Mouse (Mus musculus): ENCODE data around the gene Smco3.

Gene Smco3

DNA sequence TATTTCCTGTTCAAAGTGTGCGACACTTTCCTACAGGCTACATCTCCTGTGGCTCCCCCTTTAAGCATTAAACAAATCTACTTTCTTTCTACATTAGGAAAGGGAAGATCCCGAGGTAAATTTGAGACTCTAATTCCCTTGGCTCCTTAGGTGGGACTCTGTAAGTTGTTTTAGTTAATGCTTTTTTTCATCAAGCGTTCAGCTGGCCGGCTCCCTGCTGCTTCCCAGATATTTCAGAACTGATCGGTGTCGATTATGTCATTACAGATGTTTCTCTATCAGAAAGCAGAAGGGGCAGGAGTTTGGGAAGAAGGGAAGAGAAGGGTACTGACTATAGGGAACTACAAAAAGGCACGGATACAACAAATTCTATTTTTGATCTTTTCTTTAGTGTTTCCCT lies 8.1 kb downstream of the Smco3 start:
- Histone ChIP-seq H3K27me3 (ENCODE audit: control insufficient read depth, insufficient read depth, low read length, poor library complexity, severe bottlenecking) (no peaks in the 10 kb centered on the region), H3K36me3 (ENCODE audit: control insufficient read depth, insufficient read depth, low read length, poor library complexity, severe bottlenecking) (peaks cover 9% of the 10 kb centered on the region)
- DNase-seq (ENCODE audit: low read depth, low spot score), result no peak

DNA sequence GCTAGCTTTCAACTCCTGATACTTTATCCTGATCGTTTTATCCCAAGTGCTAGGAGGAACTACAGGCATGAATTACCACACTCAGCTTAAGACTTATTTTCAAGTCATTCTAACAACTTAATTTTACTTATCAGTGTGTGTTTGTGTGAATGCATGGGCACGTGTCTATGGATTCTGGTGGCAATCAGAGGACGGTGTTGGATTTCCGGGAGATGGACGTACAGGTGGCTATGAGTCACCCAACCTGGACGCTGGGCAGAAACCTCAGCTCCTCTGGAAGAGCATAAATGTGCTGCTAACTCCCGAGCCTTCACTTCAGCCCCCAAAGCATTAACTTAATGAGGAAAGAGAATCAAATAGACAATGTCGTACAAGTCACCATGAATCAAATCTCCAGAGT lies 10.3 kb downstream of the Smco3 start:
- Histone ChIP-seq H3K36me3 (ENCODE audit: control insufficient read depth, insufficient read depth, low read length, poor library complexity, severe bottlenecking) (peaks cover 11% of the 10 kb centered on the region), H3K27me3 (ENCODE audit: control insufficient read depth, insufficient read depth, low read length, poor library complexity, severe bottlenecking) (no peaks in the 10 kb centered on the region)
- DNase-seq (ENCODE audit: low read depth, low spot score), result no peak

GRCm38 (mm10) chr6:136821086-136821485 lies 14.2 kb downstream of the Smco3 start:
- DNase-seq (ENCODE audit: low read depth, low spot score), result no peak
- Histone ChIP-seq H3K27me3 (ENCODE audit: control insufficient read depth, insufficient read depth, low read length, poor library complexity, severe bottlenecking) (no peaks in the 10 kb centered on the region), H3K36me3 (ENCODE audit: control insufficient read depth, insufficient read depth, low read length, poor library complexity, severe bottlenecking) (peaks cover 23% of the 10 kb centered on the region)

GRCm38 (mm10) chr6:136820381-136820780 lies 14.9 kb downstream of the Smco3 start:
- peaks cover 23% of the 10 kb centered on the region for H3K36me3 ChIP-seq (ENCODE audit: control insufficient read depth, insufficient read depth, low read length, poor library complexity, severe bottlenecking)
- H3K27me3 ChIP-seq (ENCODE audit: control insufficient read depth, insufficient read depth, low read length, poor library complexity, severe bottlenecking), result no peaks in the 10 kb centered on the region
- no peak for DNase-seq (ENCODE audit: low read depth, low spot score)

- Histone ChIP-seq H3K36me3 (ENCODE audit: control insufficient read depth, insufficient read depth, low read length, poor library complexity, severe bottlenecking) (peaks cover 19% of the 10 kb centered on the region), H3K27me3 (ENCODE audit: control insufficient read depth, insufficient read depth, low read length, poor library complexity, severe bottlenecking) (no peaks in the 10 kb centered on the region)
- no peak for DNase-seq (ENCODE audit: low read depth, low spot score)
Observed at GRCm38 (mm10) chr6:136817549-136817948, 17.7 kb downstream of the Smco3 start.

DNA sequence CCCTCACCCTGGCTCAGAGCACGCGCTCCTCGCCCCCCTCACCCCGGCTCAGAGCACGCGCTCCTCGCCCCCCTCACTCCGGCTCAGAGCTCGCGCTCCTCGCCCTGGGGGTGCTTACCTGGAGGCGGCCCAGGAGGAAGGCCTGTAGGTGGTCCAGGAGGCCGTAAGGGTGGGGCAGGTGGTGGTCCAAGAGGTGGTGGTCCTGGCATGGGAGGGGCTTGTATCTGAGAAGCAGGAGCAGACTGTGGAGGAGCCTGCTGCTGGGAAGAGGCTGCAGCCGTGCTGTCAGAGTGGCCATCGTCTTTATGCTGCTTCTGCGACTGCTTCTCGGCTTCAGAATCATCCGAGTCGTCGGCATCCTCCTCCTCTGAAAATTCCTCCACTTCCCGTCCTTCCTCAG lies 18.4 kb downstream of the Smco3 start:
- DNase-seq (ENCODE audit: low read depth, low spot score), result no peak
- H3K36me3 ChIP-seq (ENCODE audit: control insufficient read depth, insufficient read depth, low read length, poor library complexity, severe bottlenecking), result peaks cover 17% of the 10 kb centered on the region
- H3K27me3 ChIP-seq (ENCODE audit: control insufficient read depth, insufficient read depth, low read length, poor library complexity, severe bottlenecking), result no peaks in the 10 kb centered on the region

DNA sequence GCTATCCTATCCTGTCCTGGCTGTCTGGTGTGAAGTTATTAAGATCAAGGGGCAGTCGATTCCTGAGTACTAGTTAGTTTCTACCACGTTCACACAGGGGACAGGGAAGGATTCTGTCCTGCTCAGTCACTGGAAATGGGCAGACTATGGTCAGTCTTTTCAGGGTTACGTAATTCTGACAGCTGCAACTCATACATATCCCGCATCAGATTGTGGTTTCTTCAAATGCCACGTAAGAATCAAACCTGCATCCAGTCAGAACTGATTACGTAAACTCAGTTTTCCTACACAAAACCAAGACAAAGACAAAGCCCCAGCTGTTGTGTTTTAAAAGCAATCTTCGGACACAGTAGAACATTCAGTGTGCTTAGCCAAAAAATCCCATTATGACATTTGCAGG lies 19.9 kb downstream of the Smco3 start:
- DNase-seq (ENCODE audit: low read depth, low spot score), result no peak
- Histone ChIP-seq H3K36me3 (ENCODE audit: control insufficient read depth, insufficient read depth, low read length, poor library complexity, severe bottlenecking) (peaks cover 15% of the 10 kb centered on the region), H3K27me3 (ENCODE audit: control insufficient read depth, insufficient read depth, low read length, poor library complexity, severe bottlenecking) (no peaks in the 10 kb centered on the region)

DNA sequence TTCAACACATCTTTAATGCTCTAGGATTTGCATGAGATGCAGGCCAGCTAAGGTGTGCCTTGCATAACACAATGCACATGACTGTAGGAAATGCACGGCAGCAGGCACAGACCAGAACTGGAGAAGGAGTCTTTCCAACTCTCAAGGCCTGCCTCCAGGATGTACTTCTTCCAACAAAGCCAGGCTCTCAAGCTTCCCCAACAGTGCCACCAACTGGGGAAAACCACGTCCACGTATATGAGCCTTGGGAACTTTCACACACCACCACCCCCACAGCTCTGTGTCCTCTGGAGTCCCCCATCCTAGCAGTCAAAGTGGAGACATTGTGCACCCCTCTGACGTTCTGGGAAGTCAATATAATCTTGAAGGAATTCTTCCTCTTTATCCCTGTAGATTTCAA lies 22.1 kb downstream of the Smco3 start:
- peaks cover 12% of the 10 kb centered on the region for H3K36me3 ChIP-seq (ENCODE audit: control insufficient read depth, insufficient read depth, low read length, poor library complexity, severe bottlenecking)
- no peaks in the 10 kb centered on the region for H3K27me3 ChIP-seq (ENCODE audit: control insufficient read depth, insufficient read depth, low read length, poor library complexity, severe bottlenecking)
- no peak for DNase-seq (ENCODE audit: low read depth, low spot score)

GRCm38 (mm10) chr6:136811196-136811595 lies 24.1 kb downstream of the Smco3 start:
- no peaks in the 10 kb centered on the region for H3K27me3 ChIP-seq (ENCODE audit: control insufficient read depth, insufficient read depth, low read length, poor library complexity, severe bottlenecking)
- DNase-seq (ENCODE audit: low read depth, low spot score), result no peak
- H3K36me3 ChIP-seq (ENCODE audit: control insufficient read depth, insufficient read depth, low read length, poor library complexity, severe bottlenecking), result peaks cover 3% of the 10 kb centered on the region

- no peak for DNase-seq (ENCODE audit: low read depth, low spot score)
- H3K27me3 ChIP-seq (ENCODE audit: control insufficient read depth, insufficient read depth, low read length, poor library complexity, severe bottlenecking), result no peaks in the 10 kb centered on the region
- peaks cover 2% of the 10 kb centered on the region for H3K36me3 ChIP-seq (ENCODE audit: control insufficient read depth, insufficient read depth, low read length, poor library complexity, severe bottlenecking)
Observed at GRCm38 (mm10) chr6:136809673-136810072, 25.6 kb downstream of the Smco3 start.

DNA sequence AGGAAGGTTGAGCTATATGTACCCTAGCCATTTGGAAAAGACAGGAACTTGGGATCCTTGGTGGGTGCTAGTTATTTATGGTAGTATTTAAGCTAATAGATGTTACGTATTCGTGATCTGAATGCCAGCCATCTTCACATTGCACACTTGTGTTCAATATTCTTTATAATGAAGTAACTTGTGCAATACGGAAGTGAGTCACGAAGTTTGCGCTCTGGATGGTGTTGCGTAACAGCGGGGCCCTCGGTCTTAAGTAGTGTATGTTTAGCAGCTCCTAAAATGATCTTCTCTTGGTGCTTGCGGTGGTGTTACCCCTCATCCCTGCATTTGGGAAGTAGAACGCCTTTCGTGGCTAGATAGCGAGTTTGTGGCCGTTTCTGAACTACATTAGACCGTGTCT lies 26.2 kb downstream of the Smco3 start:
- H3K36me3 ChIP-seq (ENCODE audit: control insufficient read depth, insufficient read depth, low read length, poor library complexity, severe bottlenecking), result no peaks in the 10 kb centered on the region; the same call in 1 of the 2 replicates
- H3K27me3 ChIP-seq (ENCODE audit: control insufficient read depth, insufficient read depth, low read length, poor library complexity, severe bottlenecking), result no peaks in the 10 kb centered on the region
- peak; percentile 69 for DNase-seq (ENCODE audit: low read depth, low spot score)

- Histone ChIP-seq H3K36me3 (ENCODE audit: control insufficient read depth, insufficient read depth, low read length, poor library complexity, severe bottlenecking) (no peaks in the 10 kb centered on the region; the same call in 1 of the 2 replicates), H3K27me3 (ENCODE audit: control insufficient read depth, insufficient read depth, low read length, poor library complexity, severe bottlenecking) (no peaks in the 10 kb centered on the region)
- peak; percentile 55 for DNase-seq (ENCODE audit: low read depth, low spot score)
Observed at GRCm38 (mm10) chr6:136808631-136809046, 26.6 kb downstream of the Smco3 start.

- Histone ChIP-seq H3K27me3 (ENCODE audit: control insufficient read depth, insufficient read depth, low read length, poor library complexity, severe bottlenecking) (no peaks in the 10 kb centered on the region), H3K36me3 (ENCODE audit: control insufficient read depth, insufficient read depth, low read length, poor library complexity, severe bottlenecking) (no peaks in the 10 kb centered on the region; the same call in 1 of the 2 replicates)
- DNase-seq (ENCODE audit: low read depth, low spot score), result peak; percentile 98
Observed at GRCm38 (mm10) chr6:136808014-136808417, 27.2 kb downstream of the Smco3 start, which contains the start of gene H2afj. TSS of gene H2afj (plus strand) at chr6:136808244.

- no peak for DNase-seq (ENCODE audit: low read depth, low spot score)
- H3K27me3 ChIP-seq (ENCODE audit: control insufficient read depth, insufficient read depth, low read length, poor library complexity, severe bottlenecking), result no peaks in the 10 kb centered on the region
- no peaks in the 10 kb centered on the region for H3K36me3 ChIP-seq (ENCODE audit: control insufficient read depth, insufficient read depth, low read length, poor library complexity, severe bottlenecking)
Observed at GRCm38 (mm10) chr6:136807395-136808013, 27.7 kb downstream of the Smco3 start.

- no peaks in the 10 kb centered on the region for H3K36me3 ChIP-seq (ENCODE audit: control insufficient read depth, insufficient read depth, low read length, poor library complexity, severe bottlenecking)
- DNase-seq (ENCODE audit: low read depth, low spot score), result no peak
- no peaks in the 10 kb centered on the region for H3K27me3 ChIP-seq (ENCODE audit: control insufficient read depth, insufficient read depth, low read length, poor library complexity, severe bottlenecking)
Observed at GRCm38 (mm10) chr6:136806819-136807218, 28.4 kb downstream of the Smco3 start.

- no peak for DNase-seq (ENCODE audit: low read depth, low spot score)
- H3K36me3 ChIP-seq (ENCODE audit: control insufficient read depth, insufficient read depth, low read length, poor library complexity, severe bottlenecking), result no peaks in the 10 kb centered on the region
Observed at GRCm38 (mm10) chr6:136805409-136805775, 29.9 kb downstream of the Smco3 start.

More at GRCm38 (mm10) chr6:136805409-136805775, 29.9 kb downstream of the Smco3 start:
- H3K27me3 ChIP-seq (ENCODE audit: control insufficient read depth, insufficient read depth, low read length, poor library complexity, severe bottlenecking), result no peaks in the 10 kb centered on the region

Data from splenic B cell, adult 2 months (primary cell).